Mouse (Mus musculus) gastrocnemius, adult 18-20 months (tissue): ENCODE data around the gene Cyfip2. TPM values are rescaled to one million over a fixed set of nuclear protein-coding genes. Genes with fewer than 3 reads are reported as not detected.

Source experiments
- DNase-seq: peaks from one replicate; pipeline ENCODE4 v3.0.0; 2021; ENCODE audit warnings: low spot score
- total RNA-seq, 2 experiments: library from RNA; stranded (reverse); gene quantifications; 2 replicates each; pipeline ENCODE4 v1.2.3; 2021

The Cyfip2 gene
- total RNA-seq, 2 experiments from 2014 or later = 12.4 to 14.0 TPM

- DNase-seq = no peak
These were observed 4.2 kb downstream of the Cyfip2 start for GRCm38 (mm10) chr11:46308271-46308974.

GRCm38 (mm10) chr11:46307768-46308167 is 4.9 kb downstream of the Cyfip2 start:
- DNase-seq = no peak

- no peak for DNase-seq
These were observed 5.9 kb downstream of the Cyfip2 start for GRCm38 (mm10) chr11:46306776-46307175.

GRCm38 (mm10) chr11:46305881-46306520 is 6.7 kb downstream of the Cyfip2 start:
- no peak for DNase-seq

GRCm38 (mm10) chr11:46304864-46305710 is 7.6 kb downstream of the Cyfip2 start:
- DNase-seq = no peak

- DNase-seq = no peak
These were observed 8.6 kb downstream of the Cyfip2 start for GRCm38 (mm10) chr11:46304093-46304492.

- DNase-seq = no peak
These were observed 10.2 kb downstream of the Cyfip2 start for GRCm38 (mm10) chr11:46302471-46302870.

GRCm38 (mm10) chr11:46301579-46302248 is 10.9 kb downstream of the Cyfip2 start:
- DNase-seq = no peak

GRCm38 (mm10) chr11:46299901-46300300 is 12.8 kb downstream of the Cyfip2 start:
- no peak for DNase-seq

GRCm38 (mm10) chr11:46298889-46299785 is 13.5 kb downstream of the Cyfip2 start:
- no peak for DNase-seq

- no peak for DNase-seq
These were observed 18.3 kb downstream of the Cyfip2 start for GRCm38 (mm10) chr11:46294390-46294789.

- no peak for DNase-seq
These were observed 19.2 kb downstream of the Cyfip2 start for GRCm38 (mm10) chr11:46293491-46293890.

GRCm38 (mm10) chr11:46290988-46291405 is 21.7 kb downstream of the Cyfip2 start:
- no peak for DNase-seq

- no peak for DNase-seq
These were observed 23.1 kb downstream of the Cyfip2 start for GRCm38 (mm10) chr11:46289561-46289960.

GRCm38 (mm10) chr11:46289022-46289421 is 23.6 kb downstream of the Cyfip2 start:
- no peak for DNase-seq

GRCm38 (mm10) chr11:46288091-46288490 is 24.6 kb downstream of the Cyfip2 start:
- DNase-seq = no peak

- no peak for DNase-seq
These were observed 25.9 kb downstream of the Cyfip2 start for GRCm38 (mm10) chr11:46286803-46287202.

GRCm38 (mm10) chr11:46283800-46284199 is 28.9 kb downstream of the Cyfip2 start:
- no peak for DNase-seq

GRCm38 (mm10) chr11:46282612-46283011 is 30.0 kb downstream of the Cyfip2 start:
- DNase-seq = no peak

- no peak for DNase-seq
These were observed 34.0 kb downstream of the Cyfip2 start for GRCm38 (mm10) chr11:46278709-46279108.

GRCm38 (mm10) chr11:46278140-46278539 is 34.5 kb downstream of the Cyfip2 start:
- DNase-seq = no peak
